Mouse (Mus musculus) bone marrow macrophage, adult 2 months (primary cell): Measurements from ENCODE around the gene Siva1. TPM values are rescaled to one million over a fixed set of nuclear protein-coding genes. Genes with fewer than 3 reads are reported as not detected.

Source experiments
- H3K27ac ChIP-seq: 2 replicates; pipeline ENCODE4 v1.5.1; 2012; ENCODE audit warnings: low read depth, low read length; ENCODE audit not compliant: insufficient read depth
- H3K4me1 ChIP-seq: 2 replicates; pipeline ENCODE4 v1.6.1; 2012; ENCODE audit warnings: low read length; ENCODE audit not compliant: control insufficient read depth, insufficient read depth
- H3K4me3 ChIP-seq: 2 replicates; pipeline ENCODE4 v1.5.1; 2012; ENCODE audit warnings: mild to moderate bottlenecking, low read length, moderate library complexity; ENCODE audit not compliant: insufficient read depth
- CTCF ChIP-seq: IDR thresholded peaks from 2 replicates; pipeline ENCODE4 v1.5.1; 2012; ENCODE audit warnings: low read depth, mild to moderate bottlenecking, low read length, moderate library complexity
- POLR2A ChIP-seq: IDR thresholded peaks from 2 replicates; pipeline ENCODE4 v1.6.1; 2012; ENCODE audit warnings: mild to moderate bottlenecking, low read depth, low read length, borderline replicate concordance
- polyA plus RNA-seq: library from polyadenylated mRNA; stranded (reverse); fragments of >200 nt; gene quantifications from 2 replicates; pipeline ENCODE4 v1.2.4, GENCODE M21; 2012; ENCODE audit not compliant: missing spikeins, insufficient read depth, insufficient read length

Gene Siva1
- polyA plus RNA-seq, 1 experiment, result 34.9 TPM

- TF ChIP-seq POLR2A (no peak), CTCF (no peak)
- no peak overlapping the region for H3K27ac ChIP-seq
- H3K4me1 ChIP-seq, result no peaks in the 10 kb centered on the region
- no peak overlapping the region for H3K4me3 ChIP-seq
Observed at GRCm38 (mm10) chr12:112654076-112654475, 9.6 kb downstream of the Siva1 start.

- Histone ChIP-seq H3K4me1 (no peaks in the 10 kb centered on the region), H3K4me3 (no peak overlapping the region), H3K27ac (no peak overlapping the region)
- TF ChIP-seq POLR2A (no peak), CTCF (no peak)
Observed at GRCm38 (mm10) chr12:112658619-112659018, 14.1 kb downstream of the Siva1 start.

GRCm38 (mm10) chr12:112659109-112659508 lies 14.6 kb downstream of the Siva1 start:
- Histone ChIP-seq H3K4me3 (no peak overlapping the region), H3K27ac (no peak overlapping the region), H3K4me1 (no peaks in the 10 kb centered on the region; the same call in 1 of the 2 replicates)
- TF ChIP-seq POLR2A, result no peak
- TF ChIP-seq CTCF, result 0 out of 2 replicates have a peak, but pooled peaks have one; percentile 21

- TF ChIP-seq POLR2A, result no peak
- no peak for TF ChIP-seq CTCF
- no peak overlapping the region for H3K27ac ChIP-seq
- H3K4me3 ChIP-seq, result no peak overlapping the region
Observed at GRCm38 (mm10) chr12:112660576-112661326, 16.3 kb downstream of the Siva1 start.

GRCm38 (mm10) chr12:112661327-112661605 lies 16.8 kb downstream of the Siva1 start:
- H3K4me1 ChIP-seq, result peaks cover 8% of the 10 kb centered on the region
- no peak overlapping the region for H3K27ac ChIP-seq
- no peak overlapping the region for H3K4me3 ChIP-seq
- TF ChIP-seq CTCF (no peak), POLR2A (no peak)

More at GRCm38 (mm10) chr12:112660576-112661326, 16.3 kb downstream of the Siva1 start:
- peaks cover 6% of the 10 kb centered on the region for H3K4me1 ChIP-seq

- no peak for TF ChIP-seq CTCF
- no peak for TF ChIP-seq POLR2A
- H3K4me3 ChIP-seq, result no peak overlapping the region
- H3K4me1 ChIP-seq, result peaks cover 13% of the 10 kb centered on the region
- no peak overlapping the region for H3K27ac ChIP-seq
Observed at GRCm38 (mm10) chr12:112661851-112662250, 17.4 kb downstream of the Siva1 start.

GRCm38 (mm10) chr12:112663303-112663702 lies 18.8 kb downstream of the Siva1 start:
- peaks cover 21% of the 10 kb centered on the region for H3K4me1 ChIP-seq
- TF ChIP-seq CTCF, result no peak
- TF ChIP-seq POLR2A, result no peak

GRCm38 (mm10) chr12:112663716-112664115 lies 19.2 kb downstream of the Siva1 start:
- TF ChIP-seq CTCF (no peak), POLR2A (no peak)
- peaks cover 25% of the 10 kb centered on the region for H3K4me1 ChIP-seq

More at GRCm38 (mm10) chr12:112663303-112663702, 18.8 kb downstream of the Siva1 start:
- no peak overlapping the region for H3K4me3 ChIP-seq
- H3K27ac ChIP-seq, result no peak overlapping the region

GRCm38 (mm10) chr12:112664124-112664523 lies 19.6 kb downstream of the Siva1 start:
- TF ChIP-seq CTCF (no peak), POLR2A (no peak)
- Histone ChIP-seq H3K4me1 (peaks cover 29% of the 10 kb centered on the region), H3K27ac (no peak overlapping the region), H3K4me3 (no peak overlapping the region)

More at GRCm38 (mm10) chr12:112663716-112664115, 19.2 kb downstream of the Siva1 start:
- no peak overlapping the region for H3K27ac ChIP-seq
- no peak overlapping the region for H3K4me3 ChIP-seq

- Histone ChIP-seq H3K27ac (no peak overlapping the region), H3K4me3 (no peak overlapping the region), H3K4me1 (peaks cover 35% of the 10 kb centered on the region)
- TF ChIP-seq POLR2A (no peak), CTCF (no peak)
Observed at GRCm38 (mm10) chr12:112664656-112665055, 20.2 kb downstream of the Siva1 start.
